Mouse (Mus musculus): ENCODE results near the gene Cdan1.

GRCm38 (mm10) chr2:120867336-120867735 is 17.4 kb upstream of the Cdan1 start:
- TF ChIP-seq CTCF (IDR thresholded peaks at IDR 0.05; ENCODE audit: low read depth) = no peak
- TF ChIP-seq EP300 (IDR thresholded peaks at IDR 0.05; ENCODE audit: low read depth) = no peak
